Mouse (Mus musculus): Measurements from ENCODE around the gene Elfn2.

DNA sequence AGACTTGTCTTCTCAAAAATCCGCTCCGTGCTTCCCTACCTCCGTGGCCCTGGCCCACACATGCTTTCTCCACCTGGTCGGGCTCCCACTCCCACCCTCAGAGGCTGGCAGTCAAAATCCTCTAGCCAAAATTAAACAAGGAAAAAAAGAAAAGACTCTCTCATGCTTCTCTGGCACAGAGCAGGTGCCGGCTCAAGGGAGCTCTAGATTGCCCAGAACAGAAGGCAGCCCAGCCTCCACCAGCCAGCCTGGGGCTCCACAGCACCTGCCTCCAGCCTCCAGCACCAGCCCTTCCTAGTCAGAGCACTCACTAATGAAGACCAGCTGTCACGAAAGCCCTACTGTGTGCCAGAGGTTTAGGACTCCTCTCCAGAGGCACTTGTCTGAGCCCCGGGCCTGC, 4.8 kb downstream of the Elfn2 start:
- TF ChIP-seq CTCF (IDR thresholded peaks at IDR 0.05; ENCODE audit: borderline replicate concordance, insufficient read depth, low read depth, low read length) (no peak), POLR2A (IDR thresholded peaks at IDR 0.05; ENCODE audit: borderline replicate concordance, insufficient read depth, low read length) (no peak)
